Mouse (Mus musculus) forebrain, embryonic 15.5 days (tissue): Measurements from ENCODE around the gene Ergic2. TPM values are rescaled to one million over a fixed set of nuclear protein-coding genes. Genes with fewer than 3 reads are reported as not detected.
"Not testable (repeated sequence)": the region's sequence is repeated elsewhere in the genome, so short reads cannot be mapped to it uniquely, and the experiment has no call there.

Source experiments
- ATAC-seq: fragments of 200-750 bp; cut with Nextera tagmentation; replicated peaks from 2 replicates; pipeline ENCODE4 v1.8.0; 2017; ENCODE audit warnings: mild to moderate bottlenecking, moderate TSS enrichment, moderate library complexity
- H3K27ac ChIP-seq: fragments of 300-500 bp; sonication (generic); replicated peaks from 2 replicates; pipeline ENCODE4 v1.5.1; 2015; ENCODE audit warnings: mild to moderate bottlenecking, inconsistent platforms
- H3K27me3 ChIP-seq: fragments of 300-500 bp; sonication (generic); 2 replicates; pipeline ENCODE4 v1.6.1; 2015; ENCODE audit warnings: inconsistent platforms
- H3K36me3 ChIP-seq: fragments of 300-500 bp; sonication (generic); 2 replicates; pipeline ENCODE4 v1.6.1; 2015; ENCODE audit warnings: mild to moderate bottlenecking, inconsistent platforms
- H3K4me1 ChIP-seq: fragments of 300-500 bp; sonication (generic); 2 replicates; pipeline ENCODE4 v1.6.1; 2015; ENCODE audit warnings: inconsistent platforms
- H3K4me2 ChIP-seq: fragments of 300-500 bp; sonication (generic); replicated peaks from 2 replicates; pipeline ENCODE4 v1.6.1; 2015; ENCODE audit warnings: mild to moderate bottlenecking, inconsistent platforms
- H3K4me3 ChIP-seq: fragments of 300-500 bp; sonication (generic); 2 replicates; pipeline ENCODE4 v1.5.1; 2015; ENCODE audit warnings: mild to moderate bottlenecking, inconsistent platforms
- H3K9ac ChIP-seq: fragments of 300-500 bp; sonication (generic); replicated peaks from 2 replicates; pipeline ENCODE4 v1.6.1; 2015; ENCODE audit warnings: mild to moderate bottlenecking, inconsistent platforms
- H3K9me3 ChIP-seq: fragments of 300-500 bp; sonication (generic); 2 replicates; pipeline ENCODE4 v1.6.1; 2016; ENCODE audit warnings: inconsistent platforms
- WGBS: fragments of 180-500 bp; shearing (Covaris S2); methylation state at CpG from one replicate; pipeline ENCODE4 v1.1.7; 2015; ENCODE audit warnings: mixed read lengths; 5-methylcytosine and 5-hydroxymethylcytosine counted together
- polyA plus RNA-seq: library from polyadenylated mRNA; unstranded; fragments of >200 nt; fragmentation: Nextera tagmentation; extraction: Ambion mirVana; gene quantifications from 2 replicates; pipeline ENCODE4 v1.2.1, GENCODE M21; 2015

The Ergic2 gene
- polyA plus RNA-seq, 1 experiment from 2014 or later = 188 TPM

DNA sequence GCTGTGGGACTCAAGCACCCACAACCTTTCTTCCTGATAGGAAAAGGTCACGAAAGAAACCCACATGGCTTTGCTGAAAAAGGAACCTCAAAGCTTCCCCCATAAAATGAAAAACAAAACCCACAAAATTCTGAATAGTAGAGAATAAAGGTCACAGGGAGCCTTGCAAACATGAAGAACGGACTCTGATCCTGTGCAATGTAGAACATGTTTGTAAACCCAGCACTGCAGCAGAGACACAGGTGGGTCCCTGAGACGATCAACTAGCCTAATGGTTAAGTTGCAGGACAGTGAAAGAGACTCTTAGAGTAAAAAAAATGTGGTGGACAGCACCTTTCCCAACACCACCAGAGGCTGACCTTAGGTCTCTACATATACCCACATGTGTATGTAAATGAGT lies 12.4 kb downstream of the Ergic2 start:
- H3K36me3 ChIP-seq = peaks cover 49% of the 10 kb centered on the region
- H3K4me3 ChIP-seq = no peak overlapping the region
- no peaks in the 10 kb centered on the region for H3K27me3 ChIP-seq
- no peak overlapping the region for H3K27ac ChIP-seq
- ATAC-seq = no peak
- H3K9me3 ChIP-seq = no peaks in the 10 kb centered on the region
- H3K9ac ChIP-seq = no peak overlapping the region
- no peak overlapping the region for H3K4me2 ChIP-seq
- no peaks in the 10 kb centered on the region for H3K4me1 ChIP-seq
- WGBS = 96% methylated on average over 3 of the region's 3 CpGs

DNA sequence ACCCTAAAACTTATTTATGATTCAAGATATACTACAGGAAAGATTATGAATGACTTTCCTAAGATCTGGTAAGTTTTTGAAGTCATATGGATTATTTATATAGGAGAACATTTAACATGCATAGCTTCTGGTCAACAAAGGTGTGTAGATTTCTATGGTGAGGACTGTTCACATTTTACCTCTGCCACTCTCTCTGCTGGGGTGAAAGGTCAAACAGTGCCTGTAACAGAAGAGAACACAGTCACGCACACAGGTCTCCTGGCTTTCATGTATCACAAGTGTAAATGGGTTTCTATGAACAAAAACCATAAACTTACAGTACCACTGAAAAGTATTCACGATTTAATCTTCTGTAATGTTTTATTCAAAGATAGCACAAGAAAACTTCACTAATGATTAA lies 13.0 kb downstream of the Ergic2 start:
- ATAC-seq = no peak
- WGBS = 90% methylated on average over 2 of the region's 2 CpGs
- no peaks in the 10 kb centered on the region for H3K4me1 ChIP-seq
- no peak overlapping the region for H3K4me2 ChIP-seq
- no peak overlapping the region for H3K9ac ChIP-seq
- no peaks in the 10 kb centered on the region for H3K9me3 ChIP-seq
- H3K4me3 ChIP-seq = no peak overlapping the region
- H3K36me3 ChIP-seq = peaks cover 53% of the 10 kb centered on the region
- no peaks in the 10 kb centered on the region for H3K27me3 ChIP-seq
- no peak overlapping the region for H3K27ac ChIP-seq

DNA sequence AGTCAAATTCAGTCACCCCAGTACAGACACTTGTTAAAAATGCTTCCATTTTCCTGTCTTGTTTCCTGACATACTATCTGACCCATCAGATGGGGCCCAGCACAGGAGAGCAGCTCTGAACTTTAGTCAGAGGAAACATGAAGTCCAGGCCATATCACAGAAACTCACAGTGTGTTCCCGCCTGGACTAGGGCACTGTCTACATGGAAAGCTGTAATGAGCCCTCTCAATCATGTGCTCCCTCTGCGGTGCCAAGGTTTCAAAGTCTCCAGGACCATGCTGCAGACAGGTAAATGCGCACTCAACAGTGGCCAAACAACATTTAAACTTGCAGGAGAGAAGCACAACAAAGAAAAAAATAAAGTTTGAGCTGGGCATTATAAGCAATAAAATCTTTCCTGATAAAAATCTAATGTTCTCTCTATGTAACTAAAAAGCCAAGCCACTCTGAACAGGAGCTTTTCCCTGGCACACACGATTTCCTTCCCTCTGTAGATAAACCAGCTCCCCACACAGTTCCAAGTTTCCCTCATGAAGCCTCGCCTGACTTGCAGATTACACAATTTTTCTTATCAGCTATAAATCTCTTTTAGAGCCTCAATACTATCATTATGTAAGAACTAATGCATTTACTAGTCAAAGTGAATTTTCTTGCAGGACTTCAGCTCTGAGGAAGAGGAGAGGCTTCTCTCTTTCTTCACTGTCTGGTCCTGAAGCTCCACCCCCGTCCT lies 18.0 kb downstream of the Ergic2 start:
- ATAC-seq = no peak
- no peak overlapping the region for H3K27ac ChIP-seq

DNA sequence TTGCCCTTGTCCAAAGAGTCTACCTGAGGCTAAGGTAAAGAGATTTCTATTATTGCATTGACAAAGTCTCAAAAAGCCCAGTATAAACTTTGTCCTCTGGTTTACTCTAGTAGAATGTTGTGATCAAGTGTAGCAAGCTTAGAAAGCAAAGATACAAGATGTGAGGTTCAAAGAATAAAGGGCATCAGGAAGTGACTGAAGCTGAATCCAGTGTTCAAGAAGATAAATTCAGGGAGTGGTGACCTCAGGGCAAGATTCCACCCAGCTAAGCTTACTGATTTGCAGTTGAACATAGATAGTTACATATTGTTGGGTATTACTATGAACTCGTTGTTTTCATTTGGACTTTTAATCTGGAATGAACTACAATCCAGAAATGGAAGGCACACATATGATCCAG lies 26.5 kb downstream of the Ergic2 start:
- no peak for ATAC-seq
- 98% methylated on average over 1 of the region's 1 CpGs for WGBS
- Histone ChIP-seq H3K27ac (no peak overlapping the region), H3K36me3 (peaks cover 80% of the 10 kb centered on the region), H3K9ac (no peak overlapping the region), H3K27me3 (no peaks in the 10 kb centered on the region), H3K4me1 (no peaks in the 10 kb centered on the region), H3K4me3 (no peak overlapping the region), H3K9me3 (no peaks in the 10 kb centered on the region), H3K4me2 (no peak overlapping the region)

More for the DNA sequence above, 18.0 kb downstream of the Ergic2 start:
- no peak overlapping the region for H3K9ac ChIP-seq
- no peaks in the 10 kb centered on the region for H3K4me1 ChIP-seq
- no peak overlapping the region for H3K4me3 ChIP-seq
- H3K27me3 ChIP-seq = no peaks in the 10 kb centered on the region
- H3K4me2 ChIP-seq = no peak overlapping the region
- H3K9me3 ChIP-seq = no peaks in the 10 kb centered on the region
- H3K36me3 ChIP-seq = peaks cover 52% of the 10 kb centered on the region
- 91% methylated on average over 6 of the region's 6 CpGs for WGBS

DNA sequence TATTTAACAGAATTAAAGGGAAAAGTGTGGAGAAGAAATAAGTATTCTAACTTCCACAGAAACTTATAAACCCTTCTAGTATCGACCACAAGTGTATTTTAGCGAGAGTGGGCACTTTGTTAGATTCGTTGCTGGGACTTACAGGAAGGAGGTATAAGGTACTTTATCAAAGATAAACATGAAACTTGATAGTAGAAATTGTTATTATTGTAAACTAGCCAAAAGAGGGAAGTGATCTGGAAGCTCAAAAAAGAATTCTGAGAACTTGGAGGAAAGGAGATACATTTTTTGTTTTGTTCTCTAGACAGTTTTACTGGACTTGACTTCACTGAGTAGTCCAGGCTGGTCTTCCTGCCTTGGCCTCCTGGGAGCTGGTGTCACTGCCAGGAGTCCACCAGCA lies 39.3 kb downstream of the Ergic2 start:
- H3K9ac ChIP-seq = no peak overlapping the region
- H3K9me3 ChIP-seq = no peaks in the 10 kb centered on the region
- H3K4me1 ChIP-seq = no peaks in the 10 kb centered on the region
- ATAC-seq = no peak
- 95% methylated on average over 3 of the region's 3 CpGs for WGBS
- no peak overlapping the region for H3K27ac ChIP-seq
- no peak overlapping the region for H3K4me3 ChIP-seq
- no peaks in the 10 kb centered on the region for H3K27me3 ChIP-seq
- no peaks in the 10 kb centered on the region for H3K36me3 ChIP-seq
- no peak overlapping the region for H3K4me2 ChIP-seq

DNA sequence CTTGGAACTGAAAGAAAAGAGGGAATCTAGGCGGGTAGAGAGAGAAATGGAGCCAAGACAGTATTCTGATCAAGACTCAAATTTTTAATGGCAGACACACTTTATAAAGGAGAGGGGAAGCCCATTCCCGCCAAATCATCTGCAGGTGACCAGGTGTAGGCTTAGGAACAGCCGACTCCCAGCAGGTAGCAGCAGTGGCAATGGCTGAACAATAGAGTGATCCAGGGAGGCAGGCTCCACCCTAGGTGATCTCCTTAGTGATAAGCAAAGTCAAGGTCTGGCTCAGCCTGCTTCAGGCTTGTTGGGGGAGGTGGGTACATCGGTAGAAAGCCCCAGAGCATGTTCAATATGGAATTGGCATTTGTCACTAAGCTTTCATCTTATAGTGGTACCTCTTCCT lies 59.9 kb downstream of the Ergic2 start:
- not testable (repeated sequence) for ATAC-seq, H3K4me2 ChIP-seq, H3K9me3 ChIP-seq, H3K36me3 ChIP-seq, H3K4me1 ChIP-seq, H3K27me3 ChIP-seq, H3K4me3 ChIP-seq, H3K27ac ChIP-seq, H3K9ac ChIP-seq
- 60% methylated on average over 4 of the region's 4 CpGs for WGBS

DNA sequence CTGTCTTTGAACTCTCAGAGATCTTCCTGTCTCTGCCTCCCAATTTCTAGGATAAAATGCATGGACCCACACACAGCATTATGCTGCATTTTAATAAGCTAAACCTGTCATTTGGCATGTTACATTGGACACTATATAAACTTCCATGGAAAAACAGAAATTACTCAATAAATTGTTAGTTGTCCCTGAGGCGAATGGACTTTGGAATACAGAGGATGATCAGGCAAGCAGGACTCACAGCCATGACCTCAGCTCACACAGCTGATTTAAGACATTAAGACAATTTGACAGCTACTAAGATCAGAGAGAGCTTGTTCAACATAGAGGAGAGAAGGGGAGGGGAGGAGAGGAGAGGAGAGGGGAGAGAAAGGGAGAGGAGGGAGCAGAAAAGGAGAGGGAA lies 69.8 kb downstream of the Ergic2 start:
- no peak overlapping the region for H3K27ac ChIP-seq
- no peaks in the 10 kb centered on the region for H3K4me1 ChIP-seq
- H3K9ac ChIP-seq = no peak overlapping the region
- H3K36me3 ChIP-seq = no peaks in the 10 kb centered on the region
- ATAC-seq = no peak
- H3K4me2 ChIP-seq = no peak overlapping the region
- H3K4me3 ChIP-seq = no peak overlapping the region
- 94% methylated on average over 1 of the region's 1 CpGs for WGBS
- H3K9me3 ChIP-seq = no peaks in the 10 kb centered on the region
- 0 out of 2 replicates have a peak, but pooled peaks cover 3% of the 10 kb centered on the region for H3K27me3 ChIP-seq

DNA sequence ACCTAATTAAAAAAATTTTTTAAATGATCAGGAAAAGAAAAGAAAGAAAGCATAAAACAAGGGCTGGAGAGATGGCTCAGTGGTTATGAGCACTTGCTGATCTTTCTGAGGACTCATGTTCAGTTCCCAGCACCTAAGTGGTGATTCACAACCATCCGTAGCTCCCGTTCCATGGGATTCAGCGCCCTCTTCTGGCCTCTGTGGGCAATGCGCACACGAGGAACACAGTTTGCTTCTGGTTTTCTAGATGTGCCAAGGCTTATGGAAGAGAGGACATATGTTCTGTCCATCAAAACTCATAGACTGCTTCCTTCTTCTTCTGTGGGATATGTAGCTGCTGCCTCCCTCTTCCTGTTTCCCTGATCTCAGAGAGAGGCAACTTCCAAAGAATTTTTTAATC lies 70.3 kb downstream of the Ergic2 start:
- 75% methylated on average over 5 of the region's 5 CpGs for WGBS
- no peaks in the 10 kb centered on the region for H3K9me3 ChIP-seq
- H3K4me2 ChIP-seq = no peak overlapping the region
- H3K27ac ChIP-seq = no peak overlapping the region
- H3K4me1 ChIP-seq = no peaks in the 10 kb centered on the region
- H3K27me3 ChIP-seq = 0 out of 2 replicates have a peak, but pooled peaks cover 3% of the 10 kb centered on the region
- no peak overlapping the region for H3K9ac ChIP-seq
- H3K36me3 ChIP-seq = no peaks in the 10 kb centered on the region
- H3K4me3 ChIP-seq = no peak overlapping the region
- ATAC-seq = no peak

DNA sequence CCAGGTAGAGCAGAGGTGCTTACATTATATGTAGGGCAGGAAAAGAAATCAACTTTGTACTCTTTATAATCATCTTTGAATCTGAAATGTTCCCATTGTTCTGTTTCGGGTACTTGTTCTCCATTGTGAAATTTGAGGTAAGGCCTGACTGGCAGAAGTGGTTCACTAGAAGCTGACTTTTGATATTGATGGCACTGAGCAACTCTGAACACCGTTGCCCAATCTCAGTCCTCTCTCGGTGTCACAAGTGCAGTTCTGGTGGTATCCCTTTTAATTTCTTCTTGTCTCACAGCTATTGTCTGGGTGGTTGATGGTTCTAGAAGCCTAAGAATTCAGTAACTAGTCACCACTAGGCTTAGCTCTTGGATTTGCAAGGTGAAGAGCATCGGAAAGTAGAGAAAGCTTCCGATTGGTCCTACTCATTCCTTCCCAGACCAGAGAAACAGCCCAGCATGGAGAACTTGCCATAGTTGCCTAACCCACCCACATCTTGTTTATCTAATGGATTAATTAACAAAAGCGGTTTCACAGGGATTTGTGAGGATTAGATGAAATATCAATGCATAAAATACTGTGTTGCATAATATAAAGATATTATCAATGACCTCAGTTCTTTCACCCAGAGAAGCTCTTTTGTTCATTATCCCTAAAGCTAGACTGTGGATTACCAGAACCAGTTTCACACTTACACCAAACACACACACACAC lies 72.7 kb downstream of the Ergic2 start:
- H3K4me2 ChIP-seq = no peak overlapping the region
- H3K9ac ChIP-seq = no peak overlapping the region
- 89% methylated on average over 6 of the region's 6 CpGs for WGBS
- no peaks in the 10 kb centered on the region for H3K9me3 ChIP-seq
- no peaks in the 10 kb centered on the region for H3K36me3 ChIP-seq
- H3K27me3 ChIP-seq = 0 out of 2 replicates have a peak, but pooled peaks cover 3% of the 10 kb centered on the region
- H3K4me3 ChIP-seq = no peak overlapping the region
- H3K4me1 ChIP-seq = no peaks in the 10 kb centered on the region
- ATAC-seq = no peak
- H3K27ac ChIP-seq = no peak overlapping the region

DNA sequence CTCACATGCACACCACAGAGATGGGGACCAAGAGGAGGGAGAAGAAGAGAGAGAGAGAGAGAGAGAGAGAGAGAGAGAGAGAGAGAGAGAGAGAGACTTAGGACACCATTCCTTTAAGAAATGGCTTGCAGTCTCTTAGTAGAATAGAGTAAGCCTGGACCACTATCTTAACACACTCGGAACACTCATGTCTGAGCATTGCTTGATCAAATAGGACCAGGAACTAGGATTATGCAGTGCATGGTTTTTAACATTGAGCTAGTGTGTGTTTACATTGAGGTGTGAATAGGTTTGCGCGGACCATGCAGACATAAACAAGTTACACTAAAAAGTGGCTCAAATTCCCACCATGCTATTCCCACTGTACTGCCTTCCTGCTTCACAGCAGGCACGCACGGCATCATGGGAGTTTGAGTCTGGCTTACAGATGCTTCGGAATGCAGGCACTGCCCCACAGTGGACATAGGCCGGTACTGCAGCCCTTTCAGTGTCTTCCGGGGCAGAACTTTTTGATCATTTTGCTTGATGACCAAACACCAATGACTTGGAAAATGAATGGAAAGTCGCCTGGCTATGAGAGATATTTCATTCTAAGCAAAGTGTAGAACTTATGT lies 76.3 kb downstream of the Ergic2 start:
- H3K9ac ChIP-seq = no peak overlapping the region
- H3K4me1 ChIP-seq = peaks cover 9% of the 10 kb centered on the region; the same call in 1 of the 2 replicates
- no peaks in the 10 kb centered on the region for H3K36me3 ChIP-seq
- WGBS = 25% methylated on average over 9 of the region's 9 CpGs
- H3K27ac ChIP-seq = no peak overlapping the region
- H3K9me3 ChIP-seq = no peaks in the 10 kb centered on the region
- H3K4me3 ChIP-seq = no peak overlapping the region
- ATAC-seq = no peak; the same call in none of the 2 replicates
- H3K27me3 ChIP-seq = 0 out of 2 replicates have a peak, but pooled peaks cover 3% of the 10 kb centered on the region
- no peak overlapping the region for H3K4me2 ChIP-seq

DNA sequence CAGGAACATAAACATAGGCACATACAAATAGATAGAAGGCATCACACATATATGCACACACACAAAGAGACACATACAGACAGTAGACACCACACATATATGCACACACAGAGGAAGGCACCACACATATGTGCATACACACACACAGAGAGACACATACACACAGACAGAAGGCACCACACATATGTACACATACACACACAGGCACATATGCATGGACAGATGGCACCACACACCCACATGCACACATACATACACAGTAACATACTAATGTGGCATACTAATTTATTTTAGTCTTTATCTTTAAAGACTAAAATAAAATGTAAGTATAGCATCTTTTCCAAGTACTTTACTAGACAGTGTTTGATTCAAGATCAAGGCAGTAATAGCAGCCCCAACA lies 78.6 kb downstream of the Ergic2 start:
- no peaks in the 10 kb centered on the region for H3K36me3 ChIP-seq
- H3K9me3 ChIP-seq = no peaks in the 10 kb centered on the region
- H3K4me2 ChIP-seq = no peak overlapping the region
- no peak overlapping the region for H3K4me3 ChIP-seq
- 0 out of 2 replicates have a peak, but pooled peaks cover 3% of the 10 kb centered on the region for H3K27me3 ChIP-seq
- no peak overlapping the region for H3K9ac ChIP-seq
- H3K4me1 ChIP-seq = peaks cover 9% of the 10 kb centered on the region; the same call in 1 of the 2 replicates
- peak; percentile 24 for ATAC-seq
- no peak overlapping the region for H3K27ac ChIP-seq

DNA sequence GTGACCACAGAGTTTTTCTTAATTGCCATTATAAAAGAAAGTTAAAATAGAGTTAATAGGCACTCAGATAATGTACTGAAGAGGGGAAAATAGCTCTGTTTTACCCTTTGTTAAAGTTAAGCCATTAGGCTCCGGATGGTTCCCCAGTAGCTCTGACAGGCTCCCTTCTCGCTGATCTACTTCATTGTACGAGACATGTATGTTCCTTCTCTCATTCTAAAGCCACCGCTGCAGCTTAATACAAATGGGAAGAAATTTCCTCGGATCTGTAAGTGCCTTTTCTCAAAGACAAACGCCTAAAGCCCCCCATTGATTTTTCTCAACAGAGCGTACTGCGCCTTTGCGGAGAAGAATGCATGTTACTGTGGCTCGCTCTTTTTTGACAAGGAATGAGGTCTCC lies 79.9 kb downstream of the Ergic2 start:
- no peaks in the 10 kb centered on the region for H3K36me3 ChIP-seq
- H3K27me3 ChIP-seq = no peaks in the 10 kb centered on the region
- no peak overlapping the region for H3K4me3 ChIP-seq
- H3K9me3 ChIP-seq = no peaks in the 10 kb centered on the region
- 11% methylated on average over 10 of the region's 10 CpGs for WGBS
- no peak overlapping the region for H3K4me2 ChIP-seq
- no peak overlapping the region for H3K9ac ChIP-seq
- ATAC-seq = no peak; the same call in 1 of the 2 replicates
- no peak overlapping the region for H3K27ac ChIP-seq
- H3K4me1 ChIP-seq = peaks cover 9% of the 10 kb centered on the region; the same call in 1 of the 2 replicates
